Comparison of ENCODE assay signal across 9 mouse cellular contexts in genomic region chr11:98355732-98356299, GRCm38 (mm10). TPM values are rescaled to one million over a fixed set of nuclear protein-coding genes. Genes with fewer than 3 reads are reported as not detected.
DNase-seq lines count a peak whose midpoint lies in the region; ATAC-seq and TF ChIP-seq lines count a peak whose summit lies in the region.
"Had no signal": no experiment of that assay in that cellular context is flagged by ENCODE, and none has a peak within 500 bp of the region (broad histone marks: within the 10 kb centered on the region; RNA-seq: fewer than 3 reads in every experiment).

No protein-coding gene starts in this region.

- ATAC-seq in hindbrain, embryonic 11.5 days (ENCODE audit: low FRiP score): no peak
- no peak for ATAC-seq in hindbrain, embryonic 12.5 days (ENCODE audit: low FRiP score)
- ATAC-seq in heart, embryonic 12.5 days (ENCODE audit: insufficient number of reproducible peaks, low FRiP score): no peak
- peak; percentile 13; the same call in 1 of the 2 replicates for ATAC-seq in liver, embryonic 12.5 days

- TF ChIP-seq CTCF in small intestine, adult 2 months (IDR thresholded peaks at IDR 0.05; ENCODE audit: extremely low read depth, insufficient read length, insufficient replicate concordance, low read depth, low read length): peak; percentile 85; the same call in 1 of the 2 replicates

- 11% methylated on average over 6 of the region's 6 CpGs for WGBS in hindbrain, embryonic 11.5 days
- 12% methylated on average over 6 of the region's 6 CpGs for whole genome bisulfite sequencing in hindbrain, embryonic 12.5 days
- 6% methylated on average over 6 of the region's 6 CpGs for WGBS in heart, embryonic 12.5 days
- 6% methylated on average over 6 of the region's 6 CpGs for WGBS in liver, embryonic 12.5 days (ENCODE audit: insufficient replicate concordance)
- whole genome bisulfite sequencing in small intestine, adult 2 months: 22% methylated on average over 6 of the region's 6 CpGs

- H3K27ac ChIP-seq in hindbrain, embryonic 11.5 days (ENCODE audit: low read depth, low read length): no peak overlapping the region
- H3K27ac ChIP-seq in hindbrain, embryonic 12.5 days: no peak overlapping the region
- H3K27ac ChIP-seq in heart, embryonic 12.5 days (ENCODE audit: poor library complexity, severe bottlenecking): 0 out of 2 replicates have a peak overlapping the region, but pooled peaks have one; percentile 1
- no peak overlapping the region for H3K27ac ChIP-seq in liver, embryonic 12.5 days
- H3K27ac ChIP-seq in small intestine, adult 2 months (ENCODE audit: insufficient read depth, low read depth, low read length): peak overlapping the region; percentile 90

- H3K36me3 ChIP-seq in hindbrain, embryonic 11.5 days (ENCODE audit: control insufficient read depth, insufficient read depth, low read length): no peaks in the 10 kb centered on the region
- no peaks in the 10 kb centered on the region for H3K36me3 ChIP-seq in hindbrain, embryonic 12.5 days
- no peaks in the 10 kb centered on the region for H3K36me3 ChIP-seq in heart, embryonic 12.5 days
- H3K36me3 ChIP-seq in liver, embryonic 12.5 days: no peaks in the 10 kb centered on the region
- peaks cover 30% of the 10 kb centered on the region for H3K36me3 ChIP-seq in small intestine, adult 2 months (ENCODE audit: control insufficient read depth, insufficient read depth, low read length)

- H3K4me1 ChIP-seq in hindbrain, embryonic 11.5 days (replicated peaks; ENCODE audit: control insufficient read depth, insufficient read depth, low read length): peaks cover 9% of the 10 kb centered on the region
- H3K4me1 ChIP-seq in hindbrain, embryonic 12.5 days: peaks cover 29% of the 10 kb centered on the region
- peaks cover 48% of the 10 kb centered on the region for H3K4me1 ChIP-seq in heart, embryonic 12.5 days (replicated peaks)
- H3K4me1 ChIP-seq in liver, embryonic 12.5 days: peaks cover 44% of the 10 kb centered on the region
- peaks cover 45% of the 10 kb centered on the region for H3K4me1 ChIP-seq in small intestine, adult 2 months (ENCODE audit: control insufficient read depth, insufficient read depth, insufficient read length, low read length)

- no peak overlapping the region for H3K4me3 ChIP-seq in hindbrain, embryonic 11.5 days (ENCODE audit: low read depth, low read length)
- no peak overlapping the region for H3K4me3 ChIP-seq in hindbrain, embryonic 12.5 days
- no peak overlapping the region for H3K4me3 ChIP-seq in heart, embryonic 12.5 days
- H3K4me3 ChIP-seq in liver, embryonic 12.5 days: no peak overlapping the region
- H3K4me3 ChIP-seq in small intestine, adult 2 months (ENCODE audit: low read depth, low read length): no peak overlapping the region
- H3K4me3 ChIP-seq: erythroblast, embryonic 14.5 days had no signal

- TF ChIP-seq POLR2A in small intestine, adult 2 months (IDR thresholded peaks at IDR 0.05; ENCODE audit: low read depth, low read length): no peak

- no peak overlapping the region for H3K9ac ChIP-seq in hindbrain, embryonic 11.5 days (ENCODE audit: low read depth, low read length)
- no peak overlapping the region for H3K9ac ChIP-seq in hindbrain, embryonic 12.5 days
- no peak overlapping the region for H3K9ac ChIP-seq in heart, embryonic 12.5 days
- no peak overlapping the region for H3K9ac ChIP-seq in liver, embryonic 12.5 days

- no peaks in the 10 kb centered on the region for H3K9me3 ChIP-seq in hindbrain, embryonic 11.5 days (ENCODE audit: control insufficient read depth, low read length)
- H3K9me3 ChIP-seq in hindbrain, embryonic 12.5 days (replicated peaks): no peaks in the 10 kb centered on the region
- no peaks in the 10 kb centered on the region for H3K9me3 ChIP-seq in heart, embryonic 12.5 days (replicated peaks)
- H3K9me3 ChIP-seq in liver, embryonic 12.5 days (replicated peaks): no peaks in the 10 kb centered on the region

- peaks cover 23% of the 10 kb centered on the region for H3K27me3 ChIP-seq in hindbrain, embryonic 11.5 days (ENCODE audit: control insufficient read depth, insufficient read depth, low read length)
- H3K27me3 ChIP-seq in hindbrain, embryonic 12.5 days: peaks cover 45% of the 10 kb centered on the region
- H3K27me3 ChIP-seq in heart, embryonic 12.5 days (replicated peaks): peaks cover 44% of the 10 kb centered on the region
- peaks cover 46% of the 10 kb centered on the region for H3K27me3 ChIP-seq in liver, embryonic 12.5 days (replicated peaks)
- H3K27me3 ChIP-seq in small intestine, adult 2 months (ENCODE audit: control insufficient read depth, insufficient read depth, low read length): no peaks in the 10 kb centered on the region

- peak; percentile 85 for DNase-seq in hindbrain, embryonic 11.5 days (ENCODE audit: low spot score)
- peak; percentile 57 to 70 for DNase-seq in CD8-positive naive resting alpha-beta T cell, adult 2 months (ENCODE audit: low read depth in 2 of 2, low spot score in 2 of 2)
- peak; percentile 55 for DNase-seq in c-Kit-negative CD71-positive TER-119-positive erythroid progenitor cells, embryonic 14.5 days (ENCODE audit: low read depth, low spot score)
- DNase-seq in testis, postnatal 14 days (ENCODE audit: low spot score): no peak

- H3K4me2 ChIP-seq in hindbrain, embryonic 11.5 days (replicated peaks; ENCODE audit: low read depth, low read length): no peak overlapping the region
- H3K4me2 ChIP-seq in hindbrain, embryonic 12.5 days (replicated peaks): no peak overlapping the region
- no peak overlapping the region for H3K4me2 ChIP-seq in heart, embryonic 12.5 days
- H3K4me2 ChIP-seq in liver, embryonic 12.5 days: no peak overlapping the region

RNA-seq across cellular contexts. Expression of gene Stard3, which starts 2.4 kb away (rescaled TPM):
- 40.1 and 43.2 TPM in 2 replicates for polyA plus RNA-seq in hindbrain, embryonic 11.5 days (2014; fragmentation: Nextera tagmentation; extraction: Ambion mirVana)
- 49.0 and 50.0 TPM in 2 replicates for polyA plus RNA-seq in hindbrain, embryonic 12.5 days (2016; fragmentation: Nextera tagmentation; extraction: Ambion mirVana)
- 45.2 and 47.6 TPM in 2 replicates for polyA plus RNA-seq in heart, embryonic 12.5 days (2016; fragmentation: Nextera tagmentation; extraction: Ambion mirVana)
- polyA plus RNA-seq in liver, embryonic 12.5 days (2016; fragmentation: Nextera tagmentation; extraction: Ambion mirVana): 18.0 and 18.9 TPM in 2 replicates
- 47.0 and 76.5 TPM in 2 replicates for polyA plus RNA-seq in small intestine, adult 2 months (2012; rRNA removed)

RNA-seq across cellular contexts. Expression of gene Ppp1r1b, which starts 7.6 kb away (rescaled TPM):
- polyA plus RNA-seq in hindbrain, embryonic 11.5 days (2014; fragmentation: Nextera tagmentation; extraction: Ambion mirVana): 0.29 and 0.70 TPM in 2 replicates
- polyA plus RNA-seq in hindbrain, embryonic 12.5 days (2016; fragmentation: Nextera tagmentation; extraction: Ambion mirVana): 0.37 and 0.52 TPM in 2 replicates
- 30.4 and 32.2 TPM in 2 replicates for polyA plus RNA-seq in heart, embryonic 12.5 days (2016; fragmentation: Nextera tagmentation; extraction: Ambion mirVana)
- polyA plus RNA-seq in liver, embryonic 12.5 days (2016; fragmentation: Nextera tagmentation; extraction: Ambion mirVana): 0.10 TPM in 1 of 2 replicates, not detected in the other
- polyA plus RNA-seq in small intestine, adult 2 months (2012; rRNA removed): 86.8 and 270 TPM in 2 replicates

RNA-seq across cellular contexts. Expression of gene Neurod2, which starts 26.4 kb away (rescaled TPM):
- polyA plus RNA-seq in hindbrain, embryonic 11.5 days (2014; fragmentation: Nextera tagmentation; extraction: Ambion mirVana): 0.27 and 0.36 TPM in 2 replicates
- polyA plus RNA-seq in hindbrain, embryonic 12.5 days (2016; fragmentation: Nextera tagmentation; extraction: Ambion mirVana): 7.2 and 10.2 TPM in 2 replicates
- polyA plus RNA-seq in heart, embryonic 12.5 days (2016; fragmentation: Nextera tagmentation; extraction: Ambion mirVana): not detected in 2 replicates
- not detected in 2 replicates for polyA plus RNA-seq in liver, embryonic 12.5 days (2016; fragmentation: Nextera tagmentation; extraction: Ambion mirVana)
- 0.11 and 0.13 TPM in 2 replicates for polyA plus RNA-seq in small intestine, adult 2 months (2012; rRNA removed)
- polyA plus RNA-seq: erythroblast, embryonic 14.5 days had no signal

RNA-seq across cellular contexts. Expression of gene Tcap, which starts 27.8 kb away (rescaled TPM):
- 0.53 and 0.54 TPM in 2 replicates for polyA plus RNA-seq in hindbrain, embryonic 11.5 days (2014; fragmentation: Nextera tagmentation; extraction: Ambion mirVana)
- 0.31 and 1.7 TPM in 2 replicates for polyA plus RNA-seq in hindbrain, embryonic 12.5 days (2016; fragmentation: Nextera tagmentation; extraction: Ambion mirVana)
- polyA plus RNA-seq in heart, embryonic 12.5 days (2016; fragmentation: Nextera tagmentation; extraction: Ambion mirVana): 143 and 152 TPM in 2 replicates
- not detected in 2 replicates for polyA plus RNA-seq in liver, embryonic 12.5 days (2016; fragmentation: Nextera tagmentation; extraction: Ambion mirVana)
- polyA plus RNA-seq in small intestine, adult 2 months (2012; rRNA removed): 0.24 and 0.42 TPM in 2 replicates
- polyA plus RNA-seq: erythroblast, embryonic 14.5 days had no signal

RNA-seq across cellular contexts. Expression of gene Pnmt, which starts 30.4 kb away (rescaled TPM):
- polyA plus RNA-seq in hindbrain, embryonic 11.5 days (2014; fragmentation: Nextera tagmentation; extraction: Ambion mirVana): 0.54 and 0.93 TPM in 2 replicates
- polyA plus RNA-seq in hindbrain, embryonic 12.5 days (2016; fragmentation: Nextera tagmentation; extraction: Ambion mirVana): 1.0 and 1.1 TPM in 2 replicates
- 1.7 and 2.0 TPM in 2 replicates for polyA plus RNA-seq in heart, embryonic 12.5 days (2016; fragmentation: Nextera tagmentation; extraction: Ambion mirVana)
- 0.23 TPM in 1 of 2 replicates, not detected in the other for polyA plus RNA-seq in liver, embryonic 12.5 days (2016; fragmentation: Nextera tagmentation; extraction: Ambion mirVana)
- polyA plus RNA-seq in small intestine, adult 2 months (2012; rRNA removed): not detected in 2 replicates
- polyA plus RNA-seq: erythroblast, embryonic 14.5 days had no signal

Comparison
In these comparisons a context has a peak if more than half of its experiments do, and no peak if none do; other contexts are left out.
1. H3K27ac ChIP-seq: peak in heart, embryonic 12.5 days (single experiment) and small intestine, adult 2 months (single experiment); none in hindbrain, embryonic 11.5 days (single experiment), hindbrain, embryonic 12.5 days (single experiment) and liver, embryonic 12.5 days (single experiment).
2. RNA of gene Ppp1r1b, which starts 7.6 kb away (polyA plus RNA-seq): 86.8 to 270 TPM in small intestine, adult 2 months and 30.4 to 32.2 TPM in heart, embryonic 12.5 days; 0.37 to 0.52 TPM in hindbrain, embryonic 12.5 days, 0.29 to 0.70 TPM in hindbrain, embryonic 11.5 days and 0.10 TPM in liver, embryonic 12.5 days; every median in the first group is over 10 times any median in the second.